Mouse (Mus musculus) embryonic facial prominence, embryonic 10.5 days (tissue): Measurements from ENCODE around the gene Notch4. TPM values are rescaled to one million over a fixed set of nuclear protein-coding genes. Genes with fewer than 3 reads are reported as not detected.

ENCODE experiments used
- DNase-seq: peaks from one replicate; pipeline ENCODE4 v3.0.0-alpha.2; 2017; ENCODE audit warnings: low spot score
- H3K27ac ChIP-seq: fragments of 300-500 bp; sonication (generic); replicated peaks from 2 replicates; pipeline ENCODE4 v1.5.1; 2016; ENCODE audit warnings: mild to moderate bottlenecking
- H3K27me3 ChIP-seq: fragments of 300-500 bp; sonication (generic); replicated peaks from 2 replicates; pipeline ENCODE4 v1.6.1; 2016; ENCODE audit warnings: low read depth, mild to moderate bottlenecking; ENCODE audit not compliant: poor library complexity, severe bottlenecking
- H3K36me3 ChIP-seq: fragments of 300-500 bp; sonication (generic); replicated peaks from 2 replicates; pipeline ENCODE4 v1.6.1; 2016; ENCODE audit warnings: mild to moderate bottlenecking, moderate library complexity
- H3K4me1 ChIP-seq: fragments of 300-500 bp; sonication (generic); 2 replicates; pipeline ENCODE4 v1.6.1; 2016
- H3K4me3 ChIP-seq: fragments of 300-500 bp; sonication (generic); 2 replicates; pipeline ENCODE4 v1.5.1; 2016; ENCODE audit warnings: mild to moderate bottlenecking, moderate library complexity
- H3K9me3 ChIP-seq: fragments of 300-500 bp; sonication (generic); 2 replicates; pipeline ENCODE4 v1.6.1; 2016; ENCODE audit warnings: mild to moderate bottlenecking
- WGBS: fragments of 180-500 bp; shearing (Covaris S2); methylation state at CpG from one replicate; pipeline ENCODE4 v1.1.7; 2016; 5-methylcytosine and 5-hydroxymethylcytosine counted together
- polyA plus RNA-seq: library from polyadenylated mRNA; unstranded; fragments of >200 nt; fragmentation: Nextera tagmentation; extraction: Ambion mirVana; gene quantifications from 2 replicates; pipeline ENCODE4 v1.2.1, GENCODE M21; 2016

The Notch4 gene
- polyA plus RNA-seq, 1 experiment from 2014 or later: 6.6 TPM

GRCm38 (mm10) chr17:34621006-34621405 lies 56.9 kb downstream of the Notch4 start:
- no peak for DNase-seq

GRCm38 (mm10) chr17:34623161-34623560 lies 59.1 kb downstream of the Notch4 start:
- Histone ChIP-seq H3K9me3 (no peaks in the 10 kb centered on the region), H3K27me3 (no peaks in the 10 kb centered on the region), H3K36me3 (peaks cover 46% of the 10 kb centered on the region), H3K27ac (no peak overlapping the region), H3K4me3 (no peak overlapping the region), H3K4me1 (peaks cover 23% of the 10 kb centered on the region)
- no peak for DNase-seq
- WGBS: 89% methylated on average over 9 of the region's 9 CpGs

More at GRCm38 (mm10) chr17:34621006-34621405, 56.9 kb downstream of the Notch4 start:
- Histone ChIP-seq H3K36me3 (peaks cover 63% of the 10 kb centered on the region), H3K9me3 (no peaks in the 10 kb centered on the region), H3K27ac (no peak overlapping the region), H3K4me3 (no peak overlapping the region), H3K4me1 (peaks cover 12% of the 10 kb centered on the region), H3K27me3 (no peaks in the 10 kb centered on the region)
- WGBS: 94% methylated on average over 8 of the region's 8 CpGs

GRCm38 (mm10) chr17:34624981-34625380 lies 60.9 kb downstream of the Notch4 start:
- H3K4me1 ChIP-seq: peaks cover 41% of the 10 kb centered on the region
- H3K27ac ChIP-seq: no peak overlapping the region
- 96% methylated on average over 3 of the region's 3 CpGs for WGBS
- H3K27me3 ChIP-seq: peaks cover 16% of the 10 kb centered on the region
- H3K36me3 ChIP-seq: peaks cover 43% of the 10 kb centered on the region
- H3K4me3 ChIP-seq: no peak overlapping the region
- no peak for DNase-seq
- H3K9me3 ChIP-seq: no peaks in the 10 kb centered on the region

- peak overlapping the region; percentile 77 for H3K4me3 ChIP-seq
- no peak for DNase-seq
- peaks cover 39% of the 10 kb centered on the region for H3K36me3 ChIP-seq
- H3K9me3 ChIP-seq: no peaks in the 10 kb centered on the region
- peaks cover 53% of the 10 kb centered on the region for H3K4me1 ChIP-seq
- peaks cover 28% of the 10 kb centered on the region for H3K27me3 ChIP-seq
- WGBS: 50% methylated on average over 16 of the region's 16 CpGs
- peak overlapping the region; percentile 92 for H3K27ac ChIP-seq
Observed at GRCm38 (mm10) chr17:34626062-34626772, 62.1 kb downstream of the Notch4 start.

GRCm38 (mm10) chr17:34626773-34627092 lies 62.7 kb downstream of the Notch4 start:
- H3K27ac ChIP-seq: peak overlapping the region; percentile 92
- H3K9me3 ChIP-seq: no peaks in the 10 kb centered on the region
- DNase-seq: peak; percentile 66
- peak overlapping the region; percentile 77 for H3K4me3 ChIP-seq
- WGBS: under 1% methylated on average over 18 of the region's 18 CpGs
- peaks cover 33% of the 10 kb centered on the region for H3K27me3 ChIP-seq
- peaks cover 59% of the 10 kb centered on the region for H3K4me1 ChIP-seq
- H3K36me3 ChIP-seq: peaks cover 35% of the 10 kb centered on the region

- Histone ChIP-seq H3K4me1 (peaks cover 64% of the 10 kb centered on the region), H3K36me3 (peaks cover 29% of the 10 kb centered on the region), H3K27me3 (peaks cover 39% of the 10 kb centered on the region), H3K9me3 (no peaks in the 10 kb centered on the region), H3K27ac (peak overlapping the region; percentile 92), H3K4me3 (peak overlapping the region; percentile 77)
- under 1% methylated on average over 45 of the region's 45 CpGs for WGBS
- DNase-seq: peak; percentile 94
Observed at GRCm38 (mm10) chr17:34627093-34627942, 63.2 kb downstream of the Notch4 start.

- Histone ChIP-seq H3K27ac (peak within 1 kb of the TSS; percentile 92), H3K36me3 (peaks cover 21% of the 10 kb centered on the region), H3K27me3 (peaks cover 47% of the 10 kb centered on the region), H3K9me3 (no peaks in the 10 kb centered on the region), H3K4me3 (peak within 1 kb of the TSS; percentile 77), H3K4me1 (peaks cover 68% of the 10 kb centered on the region)
- DNase-seq: no peak
- 5% methylated on average over 29 of the region's 29 CpGs for WGBS
Observed at GRCm38 (mm10) chr17:34627943-34628643, 64.0 kb downstream of the Notch4 start, which contains the start of gene Ppt2. TSS of gene Ppt2 (minus strand) at chr17:34628510.

GRCm38 (mm10) chr17:34628644-34628967 lies 64.5 kb downstream of the Notch4 start:
- Histone ChIP-seq H3K27me3 (peaks cover 52% of the 10 kb centered on the region), H3K4me3 (peak overlapping the region; percentile 77), H3K36me3 (peaks cover 16% of the 10 kb centered on the region), H3K27ac (peak overlapping the region; percentile 92; the same call in 1 of the 2 replicates), H3K4me1 (peaks cover 72% of the 10 kb centered on the region), H3K9me3 (no peaks in the 10 kb centered on the region)
- DNase-seq: no peak
- 19% methylated on average over 5 of the region's 5 CpGs for WGBS

- Histone ChIP-seq H3K4me1 (peaks cover 73% of the 10 kb centered on the region), H3K27ac (peak within 1 kb of the TSS; percentile 92; the same call in 1 of the 2 replicates)
- whole genome bisulfite sequencing: 2% methylated on average over 16 of the region's 16 CpGs
Observed at GRCm38 (mm10) chr17:34629221-34629751, 65.2 kb downstream of the Notch4 start, which contains the start of gene Prrt1. TSS of gene Prrt1 (plus strand) at chr17:34629533.

GRCm38 (mm10) chr17:34629796-34630603 lies 65.9 kb downstream of the Notch4 start:
- 8% methylated on average over 12 of the region's 12 CpGs for WGBS
- DNase-seq: no peak

More at GRCm38 (mm10) chr17:34629221-34629751, 65.2 kb downstream of the Notch4 start, which contains the start of gene Prrt1:
- Histone ChIP-seq H3K4me3 (peak within 1 kb of the TSS; percentile 77), H3K36me3 (peaks cover 10% of the 10 kb centered on the region), H3K9me3 (no peaks in the 10 kb centered on the region), H3K27me3 (peaks cover 57% of the 10 kb centered on the region)
- peak; percentile 56 for DNase-seq

GRCm38 (mm10) chr17:34630761-34631301 lies 66.8 kb downstream of the Notch4 start:
- H3K27ac ChIP-seq: peak overlapping the region; percentile 51; the same call in 1 of the 2 replicates
- H3K27me3 ChIP-seq: peaks cover 61% of the 10 kb centered on the region
- H3K9me3 ChIP-seq: no peaks in the 10 kb centered on the region
- WGBS: 2% methylated on average over 48 of the region's 48 CpGs
- H3K4me3 ChIP-seq: peak overlapping the region; percentile 77
- H3K36me3 ChIP-seq: 0 out of 2 replicates have a peak, but pooled peaks cover under 1% of the 10 kb centered on the region
- DNase-seq: peak; percentile 34
- H3K4me1 ChIP-seq: peaks cover 71% of the 10 kb centered on the region

More at GRCm38 (mm10) chr17:34629796-34630603, 65.9 kb downstream of the Notch4 start:
- H3K4me3 ChIP-seq: peak overlapping the region; percentile 77
- H3K27me3 ChIP-seq: peaks cover 57% of the 10 kb centered on the region
- peaks cover 73% of the 10 kb centered on the region for H3K4me1 ChIP-seq
- no peak overlapping the region for H3K27ac ChIP-seq
- peaks cover 8% of the 10 kb centered on the region for H3K36me3 ChIP-seq
- H3K9me3 ChIP-seq: no peaks in the 10 kb centered on the region
